Mouse (Mus musculus): ENCODE results near the gene Ipcef1. TPM values are rescaled to one million over a fixed set of nuclear protein-coding genes. Genes with fewer than 3 reads are reported as not detected.

Ipcef1 gene
- total and polyA plus RNA-seq, 3 experiments: 1.7 to 6.8 (median 4.1) TPM

DNA sequence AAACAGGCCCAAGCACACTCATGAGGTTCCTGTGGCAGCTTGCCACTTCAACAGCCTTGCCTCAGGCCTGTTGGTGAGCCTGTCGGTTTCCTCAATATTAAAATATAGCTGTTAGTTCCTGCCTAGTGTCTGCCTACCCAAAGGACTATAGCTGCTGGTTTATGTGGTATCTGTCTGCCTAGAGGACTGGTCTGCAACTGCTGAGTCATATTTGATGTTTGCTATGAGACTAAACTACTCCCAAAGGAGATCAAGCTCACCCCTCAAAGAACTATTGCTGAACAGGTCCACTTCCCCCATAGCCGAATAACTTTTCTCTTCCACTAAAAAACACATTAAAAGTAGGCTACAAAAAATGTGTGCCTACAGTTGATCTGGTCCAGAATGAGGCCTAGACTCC, 22.0 kb upstream of the Ipcef1 start:
- DNase-seq (ENCODE audit: extremely low read depth): peak; percentile 54
- no peak overlapping the region for H3K9ac ChIP-seq (ENCODE audit: insufficient read depth, low read depth)
- no peak overlapping the region for H3K4me2 ChIP-seq (ENCODE audit: insufficient read depth, low read depth, poor library complexity, severe bottlenecking)
- no peaks in the 10 kb centered on the region for H3K27me3 ChIP-seq (replicated peaks)
- no peak overlapping the region for H3K4me3 ChIP-seq (replicated peaks in 1 of 3; ENCODE audit: low read depth in 2 of 3, low read length in 2 of 3, poor library complexity in 1 of 3)
- in situ Hi-C loops (cut with MboI; ENCODE audit: low pct_ligation_motif_present, low pct_unique_long_range_greater_than_20kb, low sequenced_read_pairs): loop anchor here (25.0 kb wide), 1 partner anchor 1262 kb away; the partner anchor contains the start of genes Fbxo5 and Mtrf1l
- H3K79me2 ChIP-seq (replicated peaks; ENCODE audit: control insufficient read depth, extremely low read depth, insufficient read depth, poor library complexity, severe bottlenecking): no peaks in the 10 kb centered on the region
- H3K4me1 ChIP-seq (ENCODE audit: control insufficient read depth in 1 of 2, insufficient read depth in 2 of 2): peaks cover 3 to 27% of the 10 kb centered on the region in 2 experiments; a peak in 3 of 4 replicates
- TF ChIP-seq USF1 (IDR thresholded peaks at IDR 0.05; ENCODE audit: low read depth, low read length) (no peak), IRF4 (IDR thresholded peaks at IDR 0.05; ENCODE audit: low read depth, low read length) (peak; percentile 59; the same call in 1 of the 2 replicates), MAZ (IDR thresholded peaks at IDR 0.05; ENCODE audit: low read depth, low read length) (no peak), E2F4 (IDR thresholded peaks at IDR 0.05; ENCODE audit: insufficient replicate concordance, low read depth, low read length) (no peak), USF2 (conservative IDR thresholded peaks at IDR 0.05; ENCODE audit: low read depth, low read length) (no peak), PAX5 (IDR thresholded peaks at IDR 0.05; ENCODE audit: low read length) (no peak), POLR2AphosphoS2 (IDR thresholded peaks at IDR 0.05; ENCODE audit: low read depth, low read length) (no peak), MAX (IDR thresholded peaks at IDR 0.05; ENCODE audit: low read length) (no peak), CTCF (conservative IDR thresholded peaks at IDR 0.05 in 1 of 2, IDR thresholded peaks at IDR 0.05 in 1 of 2; ENCODE audit: low read depth in 2 of 2, low read length in 2 of 2) (no peak), CHD2 (IDR thresholded peaks at IDR 0.05; ENCODE audit: low read length) (no peak), CHD1 (IDR thresholded peaks at IDR 0.05; ENCODE audit: low read depth, low read length) (no peak), POLR2A (IDR thresholded peaks at IDR 0.05; ENCODE audit: low read depth, low read length) (no peak), MAFK (IDR thresholded peaks at IDR 0.05; ENCODE audit: insufficient replicate concordance, low read length) (0 out of 2 replicates have a peak, but pooled peaks have one; percentile 32), TCF12 (IDR thresholded peaks at IDR 0.05; ENCODE audit: low read depth, low read length) (no peak), SMC3 (IDR thresholded peaks at IDR 0.05; ENCODE audit: low read depth, low read length) (no peak), ZKSCAN1 (IDR thresholded peaks at IDR 0.05; ENCODE audit: borderline replicate concordance, low read depth, low read length) (no peak), MEF2A (IDR thresholded peaks at IDR 0.05; ENCODE audit: borderline replicate concordance, low read depth, low read length) (no peak), UBTF (IDR thresholded peaks at IDR 0.05; ENCODE audit: low read depth, low read length) (no peak), ZMIZ1 (IDR thresholded peaks at IDR 0.05; ENCODE audit: low read depth, low read length) (no peak), TBP (conservative IDR thresholded peaks at IDR 0.05; ENCODE audit: low read depth, low read length) (no peak), EP300 (IDR thresholded peaks at IDR 0.05; ENCODE audit: low read length) (peak; percentile 71), SIN3A (IDR thresholded peaks at IDR 0.05; ENCODE audit: low read length) (no peak), MYC (IDR thresholded peaks at IDR 0.05; ENCODE audit: low read depth, low read length) (no peak), ELF1 (IDR thresholded peaks at IDR 0.05; ENCODE audit: low read depth, low read length) (no peak), MXI1 (IDR thresholded peaks at IDR 0.05; ENCODE audit: low read depth, low read length) (no peak), BHLHE40 (IDR thresholded peaks at IDR 0.05; ENCODE audit: low read depth, low read length) (no peak), RCOR1 (conservative IDR thresholded peaks at IDR 0.05; ENCODE audit: low read depth, low read length) (no peak), JUND (conservative IDR thresholded peaks at IDR 0.05; ENCODE audit: low read depth, low read length) (peak; percentile 72; the same call in 1 of the 2 replicates), NELFE (IDR thresholded peaks at IDR 0.05; ENCODE audit: low read depth, low read length) (no peak), ZC3H11A (IDR thresholded peaks at IDR 0.05; ENCODE audit: low read depth, low read length) (no peak), GABPA (IDR thresholded peaks at IDR 0.05; ENCODE audit: insufficient replicate concordance, low read depth, low read length) (no peak), KAT2A (IDR thresholded peaks at IDR 0.05; ENCODE audit: insufficient replicate concordance, low read length) (no peak), NRF1 (IDR thresholded peaks at IDR 0.05; ENCODE audit: low read depth, low read length) (no peak), HCFC1 (IDR thresholded peaks at IDR 0.05; ENCODE audit: low read depth, low read length) (no peak), JUN (IDR thresholded peaks at IDR 0.05; ENCODE audit: insufficient read depth, low read depth, low read length) (peak; percentile 70), RAD21 (IDR thresholded peaks at IDR 0.05; ENCODE audit: low read depth, low read length) (no peak; the same call in 1 of the 2 replicates)
- H3K36me3 ChIP-seq (replicated peaks in 1 of 2; ENCODE audit: control insufficient read depth in 1 of 2, insufficient read depth in 1 of 2, low read length in 1 of 2): no peaks in the 10 kb centered on the region
- peaks cover 6% of the 10 kb centered on the region for H3K9me3 ChIP-seq (replicated peaks; ENCODE audit: low read length)
- H3K27ac ChIP-seq (ENCODE audit: insufficient read depth, low read depth): no peak overlapping the region
- dilution Hi-C loops (cut with MboI; ENCODE audit: extremely low pct_ligation_motif_present, extremely low pct_unique_long_range_greater_than_20kb, low sequenced_read_pairs): no loop called here

Measured in CH12.LX (cell line).